Mouse (Mus musculus) small intestine, adult 2 months (tissue): ENCODE measurements around the gene Tle4.

Experiments used
- CTCF ChIP-seq: fragments of 200-500 bp; IDR thresholded peaks from 2 replicates; pipeline ENCODE4 v1.5.1; 2012; ENCODE audit warnings: low read depth, mild to moderate bottlenecking, control low read depth, inconsistent platforms, low read length, moderate library complexity, mixed read lengths; ENCODE audit not compliant: insufficient replicate concordance, insufficient read length; ENCODE audit errors: extremely low read depth
- POLR2A ChIP-seq: fragments of 200-500 bp; IDR thresholded peaks from 2 replicates; pipeline ENCODE4 v1.6.1; 2012; ENCODE audit warnings: low read depth, mild to moderate bottlenecking, control low read depth, inconsistent platforms, low read length, moderate library complexity

- TF ChIP-seq CTCF (no peak), POLR2A (no peak)
Measured at GRCm38 (mm10) chr19:14502234-14502633, 95.6 kb downstream of the Tle4 start.
